Mouse (Mus musculus) embryonic fibroblast, embryonic 13.5 days (primary cell): Measurements from ENCODE around the gene Dennd1b.

Experiments
- CTCF ChIP-seq: IDR thresholded peaks from 2 replicates; pipeline ENCODE4 v1.5.1; 2011; ENCODE audit warnings: mild to moderate bottlenecking, control low read depth, low read length, moderate library complexity, borderline replicate concordance; ENCODE audit not compliant: insufficient read depth
- POLR2A ChIP-seq: IDR thresholded peaks from 2 replicates; pipeline ENCODE4 v1.6.1; 2011; ENCODE audit warnings: low read depth, mild to moderate bottlenecking, control low read depth, low read length, moderate library complexity

DNA sequence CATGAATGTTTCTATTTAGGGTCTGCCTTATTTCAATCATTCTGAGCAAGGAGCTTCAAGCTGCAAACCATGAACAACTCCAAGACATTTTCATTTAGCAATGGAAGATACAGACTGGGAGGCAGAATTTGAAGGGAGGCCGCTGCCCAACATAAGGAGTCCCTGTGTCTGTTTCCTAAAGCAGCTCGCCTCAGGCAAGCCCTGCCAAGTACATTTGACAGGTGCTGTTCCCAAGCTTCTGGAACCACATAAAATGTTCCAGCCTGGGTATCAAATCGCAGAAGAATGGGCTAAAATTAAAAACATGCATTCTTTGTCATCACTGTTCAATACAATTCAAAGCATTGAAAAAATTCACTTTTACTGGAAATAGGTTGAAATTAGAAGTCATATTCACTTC lies 229.4 kb downstream of the Dennd1b start:
- TF ChIP-seq POLR2A (no peak), CTCF (no peak)
